Comparison of ENCODE assay signal across 9 mouse cellular contexts in genomic region chr2:30691857-30692560, GRCm38 (mm10).
DNase-seq lines count a peak whose midpoint lies in the region; ATAC-seq and TF ChIP-seq lines count a peak whose summit lies in the region.
"Had no signal": no experiment of that assay in that cellular context is flagged by ENCODE, and none has a peak within 500 bp of the region (broad histone marks: within the 10 kb centered on the region; RNA-seq: fewer than 3 reads in every experiment).

No protein-coding gene starts in this region.

- no peaks in the 10 kb centered on the region for H3K27me3 ChIP-seq in forebrain, embryonic 12.5 days
- no peaks in the 10 kb centered on the region for H3K27me3 ChIP-seq in heart, postnatal 0 days (ENCODE audit: control insufficient read depth, insufficient read depth, low read length)
- H3K27me3 ChIP-seq in liver, embryonic 13.5 days = peaks cover 53% of the 10 kb centered on the region
- no peaks in the 10 kb centered on the region for H3K27me3 ChIP-seq in neural tube, embryonic 13.5 days
- H3K27me3 ChIP-seq: Patski had no signal

- 8% methylated on average over 11 of the region's 11 CpGs for WGBS in forebrain, embryonic 12.5 days
- 18% methylated on average over 10 of the region's 11 CpGs for WGBS in heart, postnatal 0 days
- 32% methylated on average over 11 of the region's 11 CpGs for WGBS in liver, embryonic 13.5 days (ENCODE audit: insufficient replicate concordance)
- WGBS in neural tube, embryonic 13.5 days = 12% methylated on average over 11 of the region's 11 CpGs

- H3K9me3 ChIP-seq in forebrain, embryonic 12.5 days = no peaks in the 10 kb centered on the region
- no peaks in the 10 kb centered on the region for H3K9me3 ChIP-seq in heart, postnatal 0 days (replicated peaks; ENCODE audit: control insufficient read depth, low read length)
- 0 out of 2 replicates have a peak, but pooled peaks cover 3% of the 10 kb centered on the region for H3K9me3 ChIP-seq in liver, embryonic 13.5 days (replicated peaks)
- H3K9me3 ChIP-seq in neural tube, embryonic 13.5 days = no peaks in the 10 kb centered on the region

- no peak for TF ChIP-seq CTCF in heart, postnatal 0 days (IDR thresholded peaks at IDR 0.05; ENCODE audit: low read depth)

- H3K36me3 ChIP-seq in forebrain, embryonic 12.5 days (replicated peaks) = no peaks in the 10 kb centered on the region
- H3K36me3 ChIP-seq in heart, postnatal 0 days (replicated peaks; ENCODE audit: control insufficient read depth, insufficient read depth, low read length) = no peaks in the 10 kb centered on the region
- H3K36me3 ChIP-seq in liver, embryonic 13.5 days = no peaks in the 10 kb centered on the region
- H3K36me3 ChIP-seq in neural tube, embryonic 13.5 days = no peaks in the 10 kb centered on the region

- peak overlapping the region; percentile 74 for H3K9ac ChIP-seq in forebrain, embryonic 12.5 days
- H3K9ac ChIP-seq in heart, postnatal 0 days (replicated peaks; ENCODE audit: low read depth, low read length) = 0 out of 2 replicates have a peak overlapping the region, but pooled peaks have one; percentile 2
- H3K9ac ChIP-seq in liver, embryonic 13.5 days = no peak overlapping the region
- H3K9ac ChIP-seq in neural tube, embryonic 13.5 days = peak overlapping the region; percentile 83

- DNase-seq in 3134 (ENCODE audit: extremely low read depth, insufficient read length, low spot score) = peak; percentile 87
- peak; percentile 52 to 80 for DNase-seq in adrenal gland, postnatal 4 days (ENCODE audit: low spot score in 2 of 2)
- DNase-seq in heart, postnatal 0 days (ENCODE audit: low spot score) = no peak
- DNase-seq in kidney, postnatal 25 days = peak; percentile 63 to 80
- no peak for DNase-seq in liver, embryonic 13.5 days
- DNase-seq in thymus, postnatal 36 days = peak; percentile 77 to 86

- H3K27ac ChIP-seq in forebrain, embryonic 12.5 days = peak overlapping the region; percentile 100
- peak overlapping the region; percentile 75 for H3K27ac ChIP-seq in heart, postnatal 0 days (ENCODE audit: low read depth)
- H3K27ac ChIP-seq in liver, embryonic 13.5 days = peak overlapping the region; percentile 59
- H3K27ac ChIP-seq in neural tube, embryonic 13.5 days (replicated peaks) = peak overlapping the region; percentile 100

- ATAC-seq in forebrain, embryonic 12.5 days (ENCODE audit: low FRiP score) = peak; percentile 18; the same call in 1 of the 2 replicates
- peak; percentile 39 for ATAC-seq in heart, postnatal 0 days (ENCODE audit: insufficient read depth, low read depth)
- no peak for ATAC-seq in liver, embryonic 13.5 days (ENCODE audit: low read depth)
- ATAC-seq in neural tube, embryonic 13.5 days (ENCODE audit: low read depth) = peak; percentile 44; the same call in 1 of the 2 replicates
- ATAC-seq: Patski had no signal

- TF ChIP-seq EP300 in heart, postnatal 0 days (IDR thresholded peaks at IDR 0.05; ENCODE audit: low read depth) = no peak

- peak overlapping the region; percentile 36 for H3K4me3 ChIP-seq in forebrain, embryonic 12.5 days (replicated peaks)
- no peak overlapping the region for H3K4me3 ChIP-seq in heart, postnatal 0 days (ENCODE audit: low read depth, low read length)
- no peak overlapping the region for H3K4me3 ChIP-seq in liver, embryonic 13.5 days (replicated peaks)
- H3K4me3 ChIP-seq in neural tube, embryonic 13.5 days = no peak overlapping the region; the same call in 1 of the 2 replicates

- peaks cover 75% of the 10 kb centered on the region for H3K4me1 ChIP-seq in forebrain, embryonic 12.5 days
- peaks cover 34% of the 10 kb centered on the region for H3K4me1 ChIP-seq in heart, postnatal 0 days (ENCODE audit: control insufficient read depth, insufficient read depth)
- peaks cover 32% of the 10 kb centered on the region for H3K4me1 ChIP-seq in liver, embryonic 13.5 days (replicated peaks)
- H3K4me1 ChIP-seq in neural tube, embryonic 13.5 days (replicated peaks) = peaks cover 77% of the 10 kb centered on the region

- peak overlapping the region; percentile 64 for H3K4me2 ChIP-seq in forebrain, embryonic 12.5 days
- H3K4me2 ChIP-seq in heart, postnatal 0 days (ENCODE audit: low read depth, low read length) = peak overlapping the region; percentile 77; the same call in 1 of the 2 replicates
- H3K4me2 ChIP-seq in liver, embryonic 13.5 days = no peak overlapping the region
- H3K4me2 ChIP-seq in neural tube, embryonic 13.5 days = peak overlapping the region; percentile 61

Comparison
In these comparisons a context has a peak if more than half of its experiments do, and no peak if none do; other contexts are left out.
1. DNase-seq: peak in 3134 (single experiment), adrenal gland, postnatal 4 days (2 of 2), kidney, postnatal 25 days (2 of 2) and thymus, postnatal 36 days (2 of 2); none in heart, postnatal 0 days (single experiment) and liver, embryonic 13.5 days (single experiment).
2. Peak in every context shown above with its lines, with median percentiles within 50 percentile points of each other: H3K27ac ChIP-seq.